Mouse (Mus musculus) thymus, adult 2 months (tissue): ENCODE results near the gene Wnt11.

ENCODE experiments used
- CTCF ChIP-seq: fragments of 200-500 bp; IDR thresholded peaks from 2 replicates; pipeline ENCODE4 v1.5.1; 2012; ENCODE audit warnings: mild to moderate bottlenecking, control low read depth, low read length, moderate library complexity, borderline replicate concordance; ENCODE audit not compliant: control insufficient read depth, poor library complexity, insufficient read depth; ENCODE audit errors: extremely low read depth
- POLR2A ChIP-seq: fragments of 200-500 bp; IDR thresholded peaks from 2 replicates; pipeline ENCODE4 v1.6.1; 2012; ENCODE audit warnings: mild to moderate bottlenecking, low read length, control low read depth, moderate library complexity; ENCODE audit not compliant: control insufficient read depth, poor library complexity, insufficient read depth; ENCODE audit errors: extremely low read depth

GRCm38 (mm10) chr7:98804841-98805772 is 29.8 kb upstream of the Wnt11 start:
- TF ChIP-seq CTCF = no peak
- TF ChIP-seq POLR2A = no peak
